Mouse (Mus musculus) urinary bladder, postnatal 0 days (tissue): Measurements from ENCODE around the gene Zfp94. TPM values are rescaled to one million over a fixed set of nuclear protein-coding genes. Genes with fewer than 3 reads are reported as not detected.

ENCODE experiments used
- microRNA-seq: library from miRNA; unstranded; fragments of <30 nt; microRNA quantifications from one replicate; pipeline ENCODE4, GENCODE M21; 2016
- polyA plus RNA-seq: library from polyadenylated mRNA; unstranded; fragments of >200 nt; fragmentation: Nextera tagmentation; extraction: Ambion mirVana; gene quantifications from 2 replicates; pipeline ENCODE4 v1.2.1, GENCODE M21; 2015

Zfp94 gene
- 4.0 and 4.7 TPM in 2 replicates for polyA plus RNA-seq

GRCm38 (mm10) chr7:24316567-24317092 is at the start of gene Zfp94:
Gene Zfp94 (minus strand): TSS chr7:24316666.

GRCm38 (mm10) chr7:24348896-24349295 is 32.4 kb upstream of the Zfp94 start, which contains the start of gene Lypd5:
Gene Lypd5 (plus strand): TSS chr7:24349196.

GRCm38 (mm10) chr7:24333304-24333986 is 17.0 kb upstream of the Zfp94 start, which contains the start of gene Tescl:
Gene Tescl (minus strand): TSS chr7:24333936.

GRCm38 (mm10) chr7:24300771-24301282 is 15.6 kb downstream of the Zfp94 start, which contains the start of gene Zfp61:
Gene Zfp61 (minus strand): TSS chr7:24301232.

GRCm38 (mm10) chr7:24270288-24270672 is 46.2 kb downstream of the Zfp94 start, which contains the start of gene Zfp93:
Gene Zfp93 (plus strand): TSS chr7:24270420.

GRCm38 (mm10) chr7:24254633-24255474 is 61.6 kb downstream of the Zfp94 start, which contains the start of gene Zfp108:
Gene Zfp108 (plus strand): TSS chr7:24254794.

Small RNA genes within 50 kb of the gene (microRNA-seq; reads per million reads assigned to microRNA genes)
- not detected for gene Gm27592

Other genes starting within 250 kb of the Zfp94 start
- 6.7 and 6.8 TPM in 2 replicates for gene Zfp180, start 234.7 kb downstream of the Zfp94 start, polyA plus RNA-seq
- gene Zfp112, start 204.4 kb downstream of the Zfp94 start, polyA plus RNA-seq: 2.5 and 3.2 TPM in 2 replicates
- 6.7 TPM in 2 replicates for gene Zfp235, start 182.5 kb downstream of the Zfp94 start, polyA plus RNA-seq
- gene Zfp114, start 141.6 kb downstream of the Zfp94 start, polyA plus RNA-seq: 1.3 TPM in 2 replicates
- gene Zfp111, start 105.2 kb downstream of the Zfp94 start, polyA plus RNA-seq: 3.4 and 5.8 TPM in 2 replicates
- 1.4 and 1.6 TPM in 2 replicates for gene Zfp109, start 79.1 kb downstream of the Zfp94 start, polyA plus RNA-seq
- gene Zfp108, start 61.9 kb downstream of the Zfp94 start, polyA plus RNA-seq: 1.3 and 1.9 TPM in 2 replicates
- gene Zfp93, start 46.2 kb downstream of the Zfp94 start, polyA plus RNA-seq: 4.3 and 4.6 TPM in 2 replicates
- 9.9 and 10.5 TPM in 2 replicates for gene Zfp61, start 15.4 kb downstream of the Zfp94 start, polyA plus RNA-seq
- gene Tescl, start 17.3 kb upstream of the Zfp94 start, polyA plus RNA-seq: 0.31 TPM in 1 of 2 replicates, not detected in the other
- gene Lypd5, start 32.5 kb upstream of the Zfp94 start, polyA plus RNA-seq: 0.54 and 0.85 TPM in 2 replicates
- gene Kcnn4, start 53.6 kb upstream of the Zfp94 start, polyA plus RNA-seq: 6.5 and 10.8 TPM in 2 replicates
- 16.0 and 19.1 TPM in 2 replicates for gene Smg9, start 83.0 kb upstream of the Zfp94 start, polyA plus RNA-seq
- gene Irgc1, start 135.6 kb upstream of the Zfp94 start, polyA plus RNA-seq: 0.08 TPM in 1 of 2 replicates, not detected in the other
- gene Plaur, start 145.8 kb upstream of the Zfp94 start, polyA plus RNA-seq: 34.6 and 58.9 TPM in 2 replicates
- 1.9 and 2.9 TPM in 2 replicates for gene Cadm4, start 165.4 kb upstream of the Zfp94 start, polyA plus RNA-seq
- 15.6 and 20.1 TPM in 2 replicates for gene Zfp428, start 190.3 kb upstream of the Zfp94 start, polyA plus RNA-seq
- 0.11 TPM in 1 of 2 replicates, not detected in the other for gene AC161166.1, start 195.8 kb upstream of the Zfp94 start, polyA plus RNA-seq
- 3.1 and 3.2 TPM in 2 replicates for gene Irgq, start 214.0 kb upstream of the Zfp94 start, polyA plus RNA-seq
- 0.19 TPM in 1 of 2 replicates, not detected in the other for gene Pinlyp, start 229.5 kb upstream of the Zfp94 start, polyA plus RNA-seq
- 33.5 and 36.6 TPM in 2 replicates for gene Xrcc1, start 229.6 kb upstream of the Zfp94 start, polyA plus RNA-seq